Mouse (Mus musculus) heart, postnatal 0 days (tissue): Measurements from ENCODE around the gene Prpf8. TPM values are rescaled to one million over a fixed set of nuclear protein-coding genes. Genes with fewer than 3 reads are reported as not detected.
"Not testable (repeated sequence)": the region's sequence is repeated elsewhere in the genome, so short reads cannot be mapped to it uniquely, and the experiment has no call there.

Source experiments
- ATAC-seq: fragments of 200-750 bp; cut with Nextera tagmentation; 2 replicates; pipeline ENCODE4 v1.8.0; 2017; ENCODE audit warnings: low read depth, moderate number of reproducible peaks, moderate library complexity; ENCODE audit not compliant: insufficient read depth
- DNase-seq: peaks from one replicate; pipeline ENCODE4 v3.0.0-alpha.2; 2016; ENCODE audit warnings: low spot score
- H3K27ac ChIP-seq: fragments of 300-500 bp; sonication (generic); 2 replicates; pipeline ENCODE4 v1.5.1; 2014; ENCODE audit warnings: low read depth, mild to moderate bottlenecking
- H3K27me3 ChIP-seq: fragments of 300-500 bp; sonication (generic); 2 replicates; pipeline ENCODE4 v1.6.1; 2014; ENCODE audit warnings: low read length, mixed read lengths; ENCODE audit not compliant: control insufficient read depth, insufficient read depth
- H3K36me3 ChIP-seq: fragments of 300-500 bp; sonication (generic); replicated peaks from 2 replicates; pipeline ENCODE4 v1.6.1; 2014; ENCODE audit warnings: low read length, mixed read lengths; ENCODE audit not compliant: control insufficient read depth, insufficient read depth
- H3K4me1 ChIP-seq: fragments of 300-500 bp; sonication (generic); 2 replicates; pipeline ENCODE4 v1.6.1; 2014; ENCODE audit warnings: antibody characterized with exemption; ENCODE audit not compliant: control insufficient read depth, insufficient read depth
- H3K4me2 ChIP-seq: fragments of 300-500 bp; sonication (generic); 2 replicates; pipeline ENCODE4 v1.6.1; 2014; ENCODE audit warnings: low read depth, mild to moderate bottlenecking, low read length, moderate library complexity
- H3K4me3 ChIP-seq: fragments of 300-500 bp; sonication (generic); 2 replicates; pipeline ENCODE4 v1.5.1; 2014; ENCODE audit warnings: low read depth, low read length
- H3K9ac ChIP-seq: fragments of 300-500 bp; sonication (generic); replicated peaks from 2 replicates; pipeline ENCODE4 v1.6.1; 2014; ENCODE audit warnings: low read depth, low read length, mixed read lengths
- H3K9me3 ChIP-seq: fragments of 300-500 bp; sonication (generic); replicated peaks from 2 replicates; pipeline ENCODE4 v1.6.1; 2016; ENCODE audit warnings: low read length; ENCODE audit not compliant: control insufficient read depth
- CTCF ChIP-seq: IDR thresholded peaks from 2 replicates; pipeline ENCODE4 v1.5.1; 2016; ENCODE audit warnings: antibody characterized with exemption, control low read depth, low read depth
- EP300 ChIP-seq: IDR thresholded peaks from 2 replicates; pipeline ENCODE4 v1.6.1; 2016; ENCODE audit warnings: antibody characterized with exemption, low read depth
- WGBS: fragments of 180-500 bp; shearing (Covaris S2); extraction: QIAGEN DNeasy Blood & Tissue Kit; methylation state at CpG from one replicate; pipeline ENCODE4 v1.1.7; 2014; 5-methylcytosine and 5-hydroxymethylcytosine counted together
- polyA plus RNA-seq: library from polyadenylated mRNA; unstranded; fragments of >200 nt; fragmentation: Nextera tagmentation; extraction: Ambion mirVana; gene quantifications from 2 replicates; pipeline ENCODE4 v1.2.1, GENCODE M21; 2015
- total RNA-seq: library from RNA; depleted of rRNA; stranded (reverse); fragments of >200 nt; gene quantifications from 2 replicates; pipeline ENCODE4 v1.2.3, GENCODE M21; 2014; ENCODE audit warnings: low replicate concordance

The Prpf8 gene
- total and polyA plus RNA-seq, 2 experiments from 2014 or later = 17.0 to 79.8 TPM

- no peak for DNase-seq
- no peaks in the 10 kb centered on the region for H3K36me3 ChIP-seq
- WGBS = 85% methylated on average over 12 of the region's 12 CpGs
- 0 out of 2 replicates have a peak overlapping the region, but pooled peaks have one; percentile 15 for H3K9ac ChIP-seq
- H3K9me3 ChIP-seq = no peaks in the 10 kb centered on the region
- no peaks in the 10 kb centered on the region for H3K27me3 ChIP-seq
- H3K4me1 ChIP-seq = peaks cover 25% of the 10 kb centered on the region
- H3K4me3 ChIP-seq = no peak overlapping the region
- TF ChIP-seq CTCF (no peak), EP300 (no peak)
- no peak overlapping the region for H3K27ac ChIP-seq
- ATAC-seq = 0 out of 2 replicates have a peak, but pooled peaks have one; percentile 11
- H3K4me2 ChIP-seq = no peak overlapping the region
Observed at GRCm38 (mm10) chr11:75550200-75550946, 63.8 kb downstream of the Prpf8 start.

DNA sequence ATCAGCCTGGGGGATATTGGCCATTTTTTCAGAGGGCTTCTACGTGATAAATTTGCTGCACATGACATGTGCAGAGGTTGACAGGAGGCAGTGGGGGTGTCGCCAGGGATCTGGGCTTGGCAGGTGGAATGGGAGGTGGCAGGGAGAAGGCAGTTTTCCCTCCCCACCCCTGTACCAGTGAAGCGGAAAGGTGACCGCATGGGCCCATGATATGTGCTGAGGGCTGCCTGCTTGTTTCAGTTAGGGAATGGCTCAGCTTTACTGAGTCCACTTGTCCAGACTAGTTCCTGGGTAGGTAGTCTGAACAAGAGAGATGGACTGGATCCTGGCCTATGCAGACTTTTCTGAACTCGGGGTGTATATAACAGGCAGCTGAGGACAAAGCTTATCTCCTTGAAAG lies 64.7 kb downstream of the Prpf8 start:
- Histone ChIP-seq H3K4me2 (no peak overlapping the region), H3K36me3 (no peaks in the 10 kb centered on the region), H3K27me3 (no peaks in the 10 kb centered on the region), H3K27ac (0 out of 2 replicates have a peak overlapping the region, but pooled peaks have one; percentile 49), H3K4me1 (peaks cover 25% of the 10 kb centered on the region), H3K9me3 (no peaks in the 10 kb centered on the region), H3K4me3 (no peak overlapping the region), H3K9ac (no peak overlapping the region)
- TF ChIP-seq EP300 (no peak), CTCF (no peak)
- WGBS = 89% methylated on average over 5 of the region's 5 CpGs
- ATAC-seq (no peak), DNase-seq (no peak)

GRCm38 (mm10) chr11:75551961-75552441 lies 65.4 kb downstream of the Prpf8 start:
- TF ChIP-seq EP300 = no peak
- Histone ChIP-seq H3K4me1 (peaks cover 25% of the 10 kb centered on the region), H3K27me3 (no peaks in the 10 kb centered on the region), H3K4me3 (no peak overlapping the region), H3K36me3 (no peaks in the 10 kb centered on the region), H3K27ac (peak overlapping the region; percentile 49), H3K9ac (peak overlapping the region; percentile 25), H3K4me2 (no peak overlapping the region), H3K9me3 (no peaks in the 10 kb centered on the region)
- 20% methylated on average over 9 of the region's 9 CpGs for WGBS
- peak; percentile 36; the same call in 1 of the 2 replicates for ATAC-seq
- no peak for DNase-seq

GRCm38 (mm10) chr11:75552906-75553482 lies 66.4 kb downstream of the Prpf8 start:
- H3K4me1 ChIP-seq = peaks cover 25% of the 10 kb centered on the region
- no peak overlapping the region for H3K4me2 ChIP-seq
- no peaks in the 10 kb centered on the region for H3K36me3 ChIP-seq
- WGBS = 38% methylated on average over 7 of the region's 7 CpGs
- no peak overlapping the region for H3K4me3 ChIP-seq
- no peaks in the 10 kb centered on the region for H3K27me3 ChIP-seq
- no peak overlapping the region for H3K27ac ChIP-seq
- H3K9me3 ChIP-seq = no peaks in the 10 kb centered on the region
- H3K9ac ChIP-seq = no peak overlapping the region
- TF ChIP-seq EP300 (no peak), CTCF (no peak)
- no peak for ATAC-seq
- DNase-seq = no peak

DNA sequence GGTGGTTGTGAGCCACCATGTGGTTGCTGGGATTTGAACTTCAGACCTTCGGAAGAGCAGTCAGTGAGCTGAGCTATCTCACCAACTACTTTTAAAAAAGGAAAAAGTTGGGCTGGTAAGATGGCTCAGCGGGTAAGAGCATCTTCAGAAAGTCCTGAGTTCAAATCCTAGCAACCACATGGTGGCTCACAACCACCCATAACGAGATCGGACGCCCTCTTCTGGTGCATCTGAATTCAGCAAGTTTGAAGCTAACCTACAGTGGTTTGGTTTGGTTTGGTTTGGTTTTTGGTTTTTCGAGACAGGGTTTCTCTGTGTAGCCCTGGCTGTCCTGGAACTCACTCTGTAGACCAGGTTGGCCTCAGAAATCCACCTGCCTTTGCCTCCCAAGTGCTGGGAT lies 69.4 kb downstream of the Prpf8 start:
- not testable (repeated sequence) for H3K36me3 ChIP-seq, H3K9ac ChIP-seq, ATAC-seq, DNase-seq, H3K27me3 ChIP-seq, H3K27ac ChIP-seq, H3K9me3 ChIP-seq, H3K4me2 ChIP-seq, H3K4me3 ChIP-seq
- WGBS = 92% methylated on average over 6 of the region's 6 CpGs
- H3K4me1 ChIP-seq = peaks cover 14% of the 10 kb centered on the region
